Mouse (Mus musculus) intestine, embryonic 14.5 days (tissue): ENCODE measurements around the gene Pla2g4e. TPM values are rescaled to one million over a fixed set of nuclear protein-coding genes. Genes with fewer than 3 reads are reported as not detected.
A peak's percentile ranks its signal among the peaks of the same experiment; 100 is the strongest.

ENCODE experiments used
- ATAC-seq: fragments of 200-750 bp; cut with Nextera tagmentation; replicated peaks from 2 replicates; pipeline ENCODE4 v1.8.0; 2017; ENCODE audit warnings: low read depth, moderate number of reproducible peaks, moderate TSS enrichment, moderate library complexity; ENCODE audit not compliant: low FRiP score, low TSS enrichment
- DNase-seq: peaks from one replicate; pipeline ENCODE4 v3.0.0-alpha.2; 2018; ENCODE audit warnings: low spot score
- H3K27ac ChIP-seq: fragments of 300-500 bp; sonication (generic); 2 replicates; pipeline ENCODE4 v1.5.1; 2014; ENCODE audit warnings: low read depth, mild to moderate bottlenecking, control low read depth
- H3K27me3 ChIP-seq: fragments of 300-500 bp; sonication (generic); replicated peaks from 2 replicates; pipeline ENCODE4 v1.6.1; 2014; ENCODE audit warnings: low read length, control low read depth; ENCODE audit not compliant: control insufficient read depth, insufficient read depth
- H3K36me3 ChIP-seq: fragments of 300-500 bp; sonication (generic); 2 replicates; pipeline ENCODE4 v1.6.1; 2014; ENCODE audit warnings: low read length, control low read depth; ENCODE audit not compliant: control insufficient read depth, insufficient read depth
- H3K4me1 ChIP-seq: fragments of 300-500 bp; sonication (generic); replicated peaks from 2 replicates; pipeline ENCODE4 v1.6.1; 2014; ENCODE audit warnings: low read length, control low read depth, mixed read lengths; ENCODE audit not compliant: control insufficient read depth, insufficient read depth
- H3K4me2 ChIP-seq: fragments of 300-500 bp; sonication (generic); 2 replicates; pipeline ENCODE4 v1.6.1; 2014; ENCODE audit warnings: low read length
- H3K4me3 ChIP-seq: fragments of 300-500 bp; sonication (generic); 2 replicates; pipeline ENCODE4 v1.5.1; 2014; ENCODE audit warnings: low read depth, low read length, control low read depth, mixed read lengths
- H3K9ac ChIP-seq: fragments of 300-500 bp; sonication (generic); 2 replicates; pipeline ENCODE4 v1.6.1; 2014; ENCODE audit warnings: mild to moderate bottlenecking, low read length
- H3K9me3 ChIP-seq: fragments of 300-500 bp; sonication (generic); 2 replicates; pipeline ENCODE4 v1.6.1; 2016; ENCODE audit warnings: low read length, control low read depth; ENCODE audit not compliant: control insufficient read depth
- WGBS: fragments of 180-500 bp; shearing (Covaris S2); extraction: QIAGEN DNeasy Blood & Tissue Kit; methylation state at CpG from one replicate; pipeline ENCODE4 v1.1.7; 2014; 5-methylcytosine and 5-hydroxymethylcytosine counted together
- polyA plus RNA-seq: library from polyadenylated mRNA; unstranded; fragments of >200 nt; fragmentation: Nextera tagmentation; extraction: Ambion mirVana; gene quantifications from 2 replicates; pipeline ENCODE4 v1.2.1, GENCODE M21; 2014

Pla2g4e gene
- polyA plus RNA-seq, 1 experiment from 2014 or later: 0.05 TPM

GRCm38 (mm10) chr2:120281221-120281620, 36.1 kb upstream of the Pla2g4e start:
- Histone ChIP-seq H3K27ac (no peak overlapping the region), H3K4me2 (no peak overlapping the region), H3K27me3 (no peaks in the 10 kb centered on the region), H3K4me3 (no peak overlapping the region), H3K9me3 (no peaks in the 10 kb centered on the region), H3K36me3 (no peaks in the 10 kb centered on the region), H3K4me1 (no peaks in the 10 kb centered on the region), H3K9ac (no peak overlapping the region)
- WGBS: 48% methylated on average over 3 of the region's 3 CpGs
- DNase-seq (no peak), ATAC-seq (no peak)

- 13% methylated on average over 8 of the region's 8 CpGs for WGBS
- Histone ChIP-seq H3K4me1 (no peaks in the 10 kb centered on the region), H3K9me3 (no peaks in the 10 kb centered on the region), H3K27ac (no peak overlapping the region), H3K36me3 (no peaks in the 10 kb centered on the region), H3K4me3 (no peak overlapping the region), H3K9ac (no peak overlapping the region), H3K4me2 (no peak overlapping the region), H3K27me3 (no peaks in the 10 kb centered on the region)
- ATAC-seq (no peak), DNase-seq (peak; percentile 81)
Measured at GRCm38 (mm10) chr2:120279961-120280360, 34.8 kb upstream of the Pla2g4e start.

- no peaks in the 10 kb centered on the region for H3K36me3 ChIP-seq
- H3K4me2 ChIP-seq: no peak overlapping the region
- ATAC-seq: no peak
- H3K27ac ChIP-seq: no peak overlapping the region
- no peaks in the 10 kb centered on the region for H3K4me1 ChIP-seq
- DNase-seq: no peak
- no peak overlapping the region for H3K4me3 ChIP-seq
- H3K9me3 ChIP-seq: no peaks in the 10 kb centered on the region
- H3K9ac ChIP-seq: no peak overlapping the region
- WGBS: 77% methylated on average over 4 of the region's 4 CpGs
- H3K27me3 ChIP-seq: no peaks in the 10 kb centered on the region
Measured at GRCm38 (mm10) chr2:120276951-120277350, 31.8 kb upstream of the Pla2g4e start.

- 5% methylated on average over 9 of the region's 9 CpGs for WGBS
- H3K36me3 ChIP-seq: no peaks in the 10 kb centered on the region
- H3K4me1 ChIP-seq: no peaks in the 10 kb centered on the region
- DNase-seq: peak; percentile 72
- no peaks in the 10 kb centered on the region for H3K27me3 ChIP-seq
- H3K4me2 ChIP-seq: peak overlapping the region; percentile 32
- no peak overlapping the region for H3K9ac ChIP-seq
- no peaks in the 10 kb centered on the region for H3K9me3 ChIP-seq
- H3K4me3 ChIP-seq: no peak overlapping the region
- no peak overlapping the region for H3K27ac ChIP-seq
- ATAC-seq: peak; percentile 43; the same call in 1 of the 2 replicates
Measured at GRCm38 (mm10) chr2:120268635-120269034, 23.5 kb upstream of the Pla2g4e start.

- WGBS: 77% methylated on average over 6 of the region's 6 CpGs
- ATAC-seq (no peak), DNase-seq (no peak)
- Histone ChIP-seq H3K4me3 (no peak overlapping the region), H3K4me2 (no peak overlapping the region), H3K27me3 (no peaks in the 10 kb centered on the region), H3K9ac (no peak overlapping the region), H3K27ac (no peak overlapping the region), H3K36me3 (no peaks in the 10 kb centered on the region), H3K9me3 (no peaks in the 10 kb centered on the region), H3K4me1 (no peaks in the 10 kb centered on the region)
Measured at GRCm38 (mm10) chr2:120265523-120265922, 20.4 kb upstream of the Pla2g4e start.

- ATAC-seq (no peak), DNase-seq (no peak)
- no peak overlapping the region for H3K4me2 ChIP-seq
- 67% methylated on average over 10 of the region's 10 CpGs for WGBS
- no peak overlapping the region for H3K9ac ChIP-seq
- H3K4me1 ChIP-seq: no peaks in the 10 kb centered on the region
- no peak overlapping the region for H3K4me3 ChIP-seq
- no peaks in the 10 kb centered on the region for H3K27me3 ChIP-seq
- no peak overlapping the region for H3K27ac ChIP-seq
- no peaks in the 10 kb centered on the region for H3K36me3 ChIP-seq
- no peaks in the 10 kb centered on the region for H3K9me3 ChIP-seq
Measured at GRCm38 (mm10) chr2:120264858-120265257, 19.7 kb upstream of the Pla2g4e start.

GRCm38 (mm10) chr2:120262876-120263275, 17.7 kb upstream of the Pla2g4e start:
- no peaks in the 10 kb centered on the region for H3K27me3 ChIP-seq
- no peaks in the 10 kb centered on the region for H3K4me1 ChIP-seq
- H3K9ac ChIP-seq: no peak overlapping the region
- 26% methylated on average over 1 of the region's 1 CpGs for WGBS
- H3K4me2 ChIP-seq: no peak overlapping the region
- DNase-seq (no peak), ATAC-seq (no peak)
- H3K9me3 ChIP-seq: no peaks in the 10 kb centered on the region
- no peak overlapping the region for H3K4me3 ChIP-seq
- no peak overlapping the region for H3K27ac ChIP-seq
- H3K36me3 ChIP-seq: no peaks in the 10 kb centered on the region

- H3K4me1 ChIP-seq: no peaks in the 10 kb centered on the region
- H3K27me3 ChIP-seq: no peaks in the 10 kb centered on the region
- DNase-seq: no peak
- H3K4me2 ChIP-seq: no peak overlapping the region
- H3K27ac ChIP-seq: no peak overlapping the region
- H3K4me3 ChIP-seq: no peak overlapping the region
- ATAC-seq: no peak
- no peak overlapping the region for H3K9ac ChIP-seq
- H3K9me3 ChIP-seq: no peaks in the 10 kb centered on the region
- WGBS: 81% methylated on average over 3 of the region's 3 CpGs
- no peaks in the 10 kb centered on the region for H3K36me3 ChIP-seq
Measured at GRCm38 (mm10) chr2:120261346-120261745, 16.2 kb upstream of the Pla2g4e start.

- H3K4me3 ChIP-seq: no peak overlapping the region
- H3K9me3 ChIP-seq: no peaks in the 10 kb centered on the region
- no peak for ATAC-seq
Measured at GRCm38 (mm10) chr2:120256259-120256658, 11.1 kb upstream of the Pla2g4e start.

More at GRCm38 (mm10) chr2:120256259-120256658, 11.1 kb upstream of the Pla2g4e start:
- no peaks in the 10 kb centered on the region for H3K27me3 ChIP-seq
- H3K4me2 ChIP-seq: no peak overlapping the region
- no peaks in the 10 kb centered on the region for H3K36me3 ChIP-seq
- no peaks in the 10 kb centered on the region for H3K4me1 ChIP-seq
- DNase-seq: no peak
- H3K27ac ChIP-seq: no peak overlapping the region
- no peak overlapping the region for H3K9ac ChIP-seq
